Mouse (Mus musculus) embryonic fibroblast, embryonic 13.5 days (primary cell): Measurements from ENCODE around the gene Brsk2.

Source experiments
- CTCF ChIP-seq: IDR thresholded peaks from 2 replicates; pipeline ENCODE4 v1.5.1; 2011; ENCODE audit warnings: mild to moderate bottlenecking, control low read depth, low read length, moderate library complexity, borderline replicate concordance; ENCODE audit not compliant: insufficient read depth
- POLR2A ChIP-seq: IDR thresholded peaks from 2 replicates; pipeline ENCODE4 v1.6.1; 2011; ENCODE audit warnings: low read depth, mild to moderate bottlenecking, control low read depth, low read length, moderate library complexity

GRCm38 (mm10) chr7:142040756-142041155, 91.2 kb downstream of the Brsk2 start:
- TF ChIP-seq CTCF (no peak), POLR2A (no peak)
